Mouse (Mus musculus) limb, embryonic 12.5 days (tissue): ENCODE data around the gene Hrh1. TPM values are rescaled to one million over a fixed set of nuclear protein-coding genes. Genes with fewer than 3 reads are reported as not detected.
"Not testable (repeated sequence)": the region's sequence is repeated elsewhere in the genome, so short reads cannot be mapped to it uniquely, and the experiment has no call there.

Source experiments
- ATAC-seq: fragments of 200-750 bp; cut with Nextera tagmentation; 2 replicates; pipeline ENCODE4 v1.8.0; 2017; ENCODE audit warnings: low read depth, moderate TSS enrichment; ENCODE audit not compliant: insufficient number of reproducible peaks, insufficient read depth, low FRiP score, low TSS enrichment
- H3K27ac ChIP-seq: fragments of 300-500 bp; sonication (generic); 2 replicates; pipeline ENCODE4 v1.5.1; 2016; ENCODE audit warnings: mild to moderate bottlenecking, moderate library complexity
- H3K27me3 ChIP-seq: fragments of 300-500 bp; sonication (generic); 2 replicates; pipeline ENCODE4 v1.6.1; 2016; ENCODE audit warnings: mild to moderate bottlenecking, moderate library complexity
- H3K36me3 ChIP-seq: fragments of 300-500 bp; sonication (generic); 2 replicates; pipeline ENCODE4 v1.6.1; 2016; ENCODE audit warnings: mild to moderate bottlenecking, moderate library complexity
- H3K4me1 ChIP-seq: fragments of 300-500 bp; sonication (generic); replicated peaks from 2 replicates; pipeline ENCODE4 v1.6.1; 2016
- H3K4me2 ChIP-seq: fragments of 300-500 bp; sonication (generic); 2 replicates; pipeline ENCODE4 v1.6.1; 2016; ENCODE audit warnings: mild to moderate bottlenecking, moderate library complexity
- H3K4me3 ChIP-seq: fragments of 300-500 bp; sonication (generic); replicated peaks from 2 replicates; pipeline ENCODE4 v1.5.1; 2016; ENCODE audit warnings: mild to moderate bottlenecking
- H3K9ac ChIP-seq: fragments of 300-500 bp; sonication (generic); replicated peaks from 2 replicates; pipeline ENCODE4 v1.6.1; 2016; ENCODE audit warnings: mild to moderate bottlenecking, moderate library complexity
- H3K9me3 ChIP-seq: fragments of 300-500 bp; sonication (generic); 2 replicates; pipeline ENCODE4 v1.6.1; 2016; ENCODE audit warnings: mild to moderate bottlenecking, moderate library complexity
- WGBS: fragments of 180-500 bp; shearing (Covaris S2); methylation state at CpG from one replicate; pipeline ENCODE4 v1.1.7; 2016; 5-methylcytosine and 5-hydroxymethylcytosine counted together
- polyA plus RNA-seq: library from polyadenylated mRNA; unstranded; fragments of >200 nt; fragmentation: Nextera tagmentation; extraction: Ambion mirVana; gene quantifications from 2 replicates; pipeline ENCODE4 v1.2.1, GENCODE M21; 2016

The Hrh1 gene
- polyA plus RNA-seq, 1 experiment from 2014 or later, result 0.11 TPM

GRCm38 (mm10) chr6:114528709-114529108, 131.0 kb downstream of the Hrh1 start:
- not testable (repeated sequence) for H3K4me1 ChIP-seq, H3K27ac ChIP-seq, H3K4me3 ChIP-seq, H3K9ac ChIP-seq, H3K27me3 ChIP-seq, H3K36me3 ChIP-seq, H3K4me2 ChIP-seq, ATAC-seq, H3K9me3 ChIP-seq
- WGBS, result 20% methylated on average over 1 of the region's 12 CpGs

Other genes starting within 250 kb of the Hrh1 start
- not detected in 2 replicates for gene Slc6a1, start 115.3 kb upstream of the Hrh1 start, polyA plus RNA-seq
- gene Atg7, start 245.2 kb downstream of the Hrh1 start, polyA plus RNA-seq, result 17.1 and 18.0 TPM in 2 replicates